Mouse (Mus musculus): ENCODE measurements around the gene Stx6. TPM values are rescaled to one million over a fixed set of nuclear protein-coding genes. Genes with fewer than 3 reads are reported as not detected.

Gene Stx6
- polyA plus RNA-seq, 1 experiment from 2014 or later = 36.9 TPM

DNA sequence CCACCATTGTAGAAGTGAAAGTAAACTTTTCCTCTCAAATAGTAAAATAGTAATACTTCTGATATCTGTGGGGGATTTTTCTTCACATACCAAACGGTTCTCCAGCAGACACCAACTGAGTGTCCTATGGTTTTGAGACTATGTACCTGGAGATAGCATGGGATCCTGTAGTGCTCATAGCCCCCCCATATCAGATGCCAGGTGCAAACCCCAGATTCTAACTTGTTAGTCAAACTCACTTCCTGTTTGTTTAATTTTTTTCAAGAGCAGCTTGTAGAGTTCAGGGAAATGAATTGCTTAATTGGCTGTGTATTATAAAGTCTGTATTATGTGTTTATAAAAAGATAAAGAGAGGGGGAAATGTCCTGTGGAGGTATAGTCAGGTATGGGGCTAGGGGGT, 15.9 kb downstream of the Stx6 start:
- 78% methylated on average over 1 of the region's 1 CpGs for WGBS
- Histone ChIP-seq H3K4me2 (no peak overlapping the region), H3K4me1 (replicated peaks; ENCODE audit: control insufficient read depth, insufficient read depth, low read length) (no peaks in the 10 kb centered on the region), H3K9me3 (ENCODE audit: control insufficient read depth, low read length) (no peaks in the 10 kb centered on the region), H3K27ac (ENCODE audit: low read depth, low read length) (no peak overlapping the region), H3K36me3 (ENCODE audit: control insufficient read depth, insufficient read depth, low read length) (0 out of 2 replicates have a peak, but pooled peaks cover 2% of the 10 kb centered on the region), H3K9ac (ENCODE audit: low read depth, low read length) (no peak overlapping the region), H3K4me3 (ENCODE audit: low read depth, low read length) (no peak overlapping the region), H3K27me3 (replicated peaks; ENCODE audit: control insufficient read depth, insufficient read depth, low read length) (no peaks in the 10 kb centered on the region)
- no peak for ATAC-seq (replicated peaks; ENCODE audit: low FRiP score)
- no peak for DNase-seq (ENCODE audit: low spot score)

DNA sequence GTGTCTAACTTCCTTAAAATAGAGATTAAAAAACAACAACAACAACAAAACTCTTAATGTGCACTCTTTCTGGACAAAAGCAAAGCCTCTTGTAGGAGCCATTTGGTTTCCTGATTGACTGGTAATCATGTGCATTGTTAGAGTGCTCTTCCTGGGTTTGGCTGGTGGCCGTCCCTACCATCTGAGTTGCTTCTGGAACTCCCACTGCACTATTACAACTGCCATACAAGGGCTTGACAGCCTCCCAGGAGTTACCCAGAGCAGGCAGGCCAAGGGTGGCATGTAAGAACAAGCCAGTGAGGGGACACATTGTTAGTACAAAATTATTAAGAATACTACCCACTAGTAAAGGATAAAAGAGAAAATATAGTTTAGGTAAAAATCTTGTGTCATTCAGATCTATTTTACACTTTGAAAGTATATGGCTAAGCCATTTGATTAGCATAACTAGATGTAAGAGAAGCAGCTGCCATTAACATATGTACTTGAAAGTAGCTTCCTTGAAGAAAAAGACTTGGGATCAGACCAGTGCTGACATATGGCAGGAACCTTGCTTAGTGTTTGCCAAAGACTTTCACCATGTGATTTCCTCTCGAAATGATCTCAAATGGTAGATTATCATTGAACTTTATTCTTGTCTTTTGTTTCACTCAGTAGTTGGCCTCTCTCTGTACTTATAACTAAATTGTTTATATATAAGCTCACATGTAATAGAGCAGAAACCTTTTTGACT, 19.8 kb downstream of the Stx6 start:
- DNase-seq (ENCODE audit: low spot score) (no peak), ATAC-seq (replicated peaks; ENCODE audit: low FRiP score) (no peak)
- Histone ChIP-seq H3K36me3 (ENCODE audit: control insufficient read depth, insufficient read depth, low read length) (0 out of 2 replicates have a peak, but pooled peaks cover 2% of the 10 kb centered on the region), H3K9ac (ENCODE audit: low read depth, low read length) (no peak overlapping the region), H3K4me3 (ENCODE audit: low read depth, low read length) (no peak overlapping the region), H3K9me3 (ENCODE audit: control insufficient read depth, low read length) (no peaks in the 10 kb centered on the region), H3K27me3 (replicated peaks; ENCODE audit: control insufficient read depth, insufficient read depth, low read length) (no peaks in the 10 kb centered on the region), H3K4me1 (replicated peaks; ENCODE audit: control insufficient read depth, insufficient read depth, low read length) (no peaks in the 10 kb centered on the region), H3K4me2 (no peak overlapping the region), H3K27ac (ENCODE audit: low read depth, low read length) (no peak overlapping the region)
- 69% methylated on average over 2 of the region's 2 CpGs for WGBS

DNA sequence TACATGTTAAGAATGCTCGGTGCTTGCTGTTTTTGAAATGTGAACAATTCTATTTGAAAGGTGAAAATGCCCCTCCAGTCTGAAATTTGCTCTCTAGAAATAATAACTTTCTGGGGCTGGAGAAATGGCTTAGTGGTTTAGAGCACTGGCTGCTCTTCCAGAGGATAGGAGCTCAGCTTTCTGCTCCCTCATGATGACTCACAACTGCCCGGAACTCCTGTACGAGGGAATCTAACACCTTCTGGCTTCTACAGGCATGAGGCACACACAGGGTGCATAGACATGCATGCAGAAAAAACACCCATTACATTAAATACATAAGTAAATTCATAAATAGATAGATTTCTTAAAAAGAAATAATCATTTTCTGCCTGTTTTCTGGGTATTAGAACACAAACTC, 25.7 kb downstream of the Stx6 start:
- Histone ChIP-seq H3K36me3 (ENCODE audit: control insufficient read depth, insufficient read depth, low read length) (peaks cover 5% of the 10 kb centered on the region; the same call in 1 of the 2 replicates), H3K27ac (ENCODE audit: low read depth, low read length) (no peak overlapping the region), H3K27me3 (replicated peaks; ENCODE audit: control insufficient read depth, insufficient read depth, low read length) (no peaks in the 10 kb centered on the region), H3K9ac (ENCODE audit: low read depth, low read length) (no peak overlapping the region), H3K4me1 (replicated peaks; ENCODE audit: control insufficient read depth, insufficient read depth, low read length) (no peaks in the 10 kb centered on the region), H3K9me3 (ENCODE audit: control insufficient read depth, low read length) (no peaks in the 10 kb centered on the region), H3K4me2 (no peak overlapping the region), H3K4me3 (ENCODE audit: low read depth, low read length) (no peak overlapping the region)
- DNase-seq (ENCODE audit: low spot score) (no peak), ATAC-seq (replicated peaks; ENCODE audit: low FRiP score) (no peak)
- 83% methylated on average over 3 of the region's 3 CpGs for WGBS

DNA sequence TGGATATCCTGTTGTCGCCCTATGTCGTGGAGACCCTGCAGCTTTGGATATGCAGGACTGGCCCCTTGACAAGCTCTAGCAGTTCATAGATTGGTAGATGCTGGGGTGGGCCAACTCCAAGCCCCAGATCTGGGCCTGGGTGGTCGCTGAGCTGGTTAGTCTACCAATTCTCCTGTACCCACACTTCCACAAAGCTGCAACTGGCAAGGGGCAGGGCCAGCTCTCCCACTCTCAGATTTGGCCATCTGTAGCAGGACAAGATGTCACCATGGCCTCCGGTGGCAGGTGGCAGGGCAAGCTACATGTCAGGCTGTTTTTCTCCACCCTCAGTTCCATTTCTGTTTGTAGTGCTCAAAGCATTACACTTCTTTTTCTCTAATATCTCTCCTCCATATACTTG, 30.1 kb downstream of the Stx6 start:
- Histone ChIP-seq H3K27me3 (replicated peaks; ENCODE audit: control insufficient read depth, insufficient read depth, low read length) (no peaks in the 10 kb centered on the region), H3K4me3 (ENCODE audit: low read depth, low read length) (no peak overlapping the region)

DNA sequence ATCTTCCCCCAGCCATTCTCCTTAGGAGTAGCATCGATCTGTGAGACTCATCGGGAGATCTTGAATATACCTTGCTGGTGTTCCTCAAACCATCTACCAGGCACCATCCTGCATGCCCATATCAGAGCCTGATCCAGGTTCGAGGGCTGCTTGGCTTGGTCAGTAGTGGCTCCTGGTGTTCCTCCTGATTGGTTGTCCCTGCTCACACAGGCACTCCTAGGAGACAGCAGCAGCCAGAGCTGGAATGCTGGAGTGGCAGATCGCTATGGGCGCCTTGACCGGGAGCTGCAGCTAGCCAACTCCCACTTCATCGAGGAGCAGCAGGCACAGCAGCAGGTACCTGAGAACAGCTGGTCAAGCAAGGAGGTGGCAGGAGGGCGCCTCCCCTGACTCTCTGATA, 32.7 kb downstream of the Stx6 start:
- no peak overlapping the region for H3K9ac ChIP-seq (ENCODE audit: low read depth, low read length)
- H3K4me2 ChIP-seq = no peak overlapping the region
- H3K4me3 ChIP-seq (ENCODE audit: low read depth, low read length) = no peak overlapping the region
- ATAC-seq (replicated peaks; ENCODE audit: low FRiP score) (no peak), DNase-seq (ENCODE audit: low spot score) (no peak)
- no peaks in the 10 kb centered on the region for H3K27me3 ChIP-seq (replicated peaks; ENCODE audit: control insufficient read depth, insufficient read depth, low read length)
- peaks cover 7% of the 10 kb centered on the region; the same call in 1 of the 2 replicates for H3K36me3 ChIP-seq (ENCODE audit: control insufficient read depth, insufficient read depth, low read length)
- H3K4me1 ChIP-seq (replicated peaks; ENCODE audit: control insufficient read depth, insufficient read depth, low read length) = no peaks in the 10 kb centered on the region
- no peak overlapping the region for H3K27ac ChIP-seq (ENCODE audit: low read depth, low read length)
- WGBS = 89% methylated on average over 8 of the region's 8 CpGs
- H3K9me3 ChIP-seq (ENCODE audit: control insufficient read depth, low read length) = no peaks in the 10 kb centered on the region

More for the DNA sequence above, 30.1 kb downstream of the Stx6 start:
- DNase-seq (ENCODE audit: low spot score) (no peak), ATAC-seq (replicated peaks; ENCODE audit: low FRiP score) (no peak)
- H3K4me1 ChIP-seq (replicated peaks; ENCODE audit: control insufficient read depth, insufficient read depth, low read length) = no peaks in the 10 kb centered on the region
- H3K9me3 ChIP-seq (ENCODE audit: control insufficient read depth, low read length) = no peaks in the 10 kb centered on the region
- no peak overlapping the region for H3K27ac ChIP-seq (ENCODE audit: low read depth, low read length)
- peaks cover 7% of the 10 kb centered on the region; the same call in 1 of the 2 replicates for H3K36me3 ChIP-seq (ENCODE audit: control insufficient read depth, insufficient read depth, low read length)
- WGBS = 85% methylated on average over 4 of the region's 4 CpGs
- no peak overlapping the region for H3K4me2 ChIP-seq
- H3K9ac ChIP-seq (ENCODE audit: low read depth, low read length) = no peak overlapping the region

DNA sequence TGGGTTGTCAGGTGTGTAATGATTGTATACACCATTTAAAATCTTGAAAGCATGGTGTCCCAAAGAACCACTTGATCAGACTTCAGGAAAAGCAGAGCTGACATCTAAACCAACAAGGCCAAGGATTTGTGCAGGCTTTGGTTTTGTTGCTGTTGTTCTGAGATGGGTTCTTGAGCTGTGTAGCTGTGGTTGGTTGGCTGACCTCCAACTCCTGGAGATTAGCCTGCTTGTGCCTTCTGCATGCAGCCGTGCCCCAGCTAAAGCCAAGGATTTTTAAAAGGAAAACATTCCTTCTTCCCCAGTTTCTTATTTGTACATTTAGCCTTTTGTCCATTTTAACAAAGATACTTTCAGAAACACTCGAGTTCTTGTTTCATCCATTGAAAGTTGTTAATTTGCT, 33.2 kb downstream of the Stx6 start:
- no peak for ATAC-seq (replicated peaks; ENCODE audit: low FRiP score)
- H3K36me3 ChIP-seq (ENCODE audit: control insufficient read depth, insufficient read depth, low read length) = peaks cover 7% of the 10 kb centered on the region; the same call in 1 of the 2 replicates
- WGBS = 84% methylated on average over 2 of the region's 2 CpGs

DNA sequence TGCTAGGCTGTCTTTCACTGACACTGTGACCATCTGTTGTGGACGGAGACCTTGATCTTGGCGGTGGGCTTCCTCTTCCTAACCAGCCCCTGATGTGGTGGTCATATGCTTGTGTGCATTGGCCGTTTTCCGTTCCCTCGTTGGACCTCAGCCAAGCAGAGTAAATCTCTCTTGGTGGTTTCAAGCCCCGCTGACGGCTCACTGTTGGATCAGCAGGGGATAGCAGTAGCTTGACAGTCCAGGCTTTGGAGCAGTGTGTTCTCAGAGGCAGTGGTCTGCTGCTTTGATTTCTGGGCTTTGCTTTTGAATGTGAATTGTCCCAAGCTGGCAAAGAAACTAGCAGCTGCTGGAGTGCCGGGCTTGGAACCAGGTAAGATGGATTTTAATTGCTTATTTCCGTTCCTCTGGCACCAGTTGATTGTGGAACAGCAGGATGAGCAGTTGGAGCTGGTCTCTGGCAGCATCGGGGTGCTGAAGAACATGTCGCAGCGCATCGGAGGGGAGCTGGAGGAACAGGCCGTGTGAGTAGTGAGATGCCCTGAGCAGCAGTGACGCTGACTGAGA, 34.4 kb downstream of the Stx6 start:
- H3K4me1 ChIP-seq (replicated peaks; ENCODE audit: control insufficient read depth, insufficient read depth, low read length) = no peaks in the 10 kb centered on the region
- H3K4me2 ChIP-seq = no peak overlapping the region
- ATAC-seq (replicated peaks; ENCODE audit: low FRiP score) (no peak), DNase-seq (ENCODE audit: low spot score) (no peak)
- H3K36me3 ChIP-seq (ENCODE audit: control insufficient read depth, insufficient read depth, low read length) = peaks cover 7% of the 10 kb centered on the region; the same call in 1 of the 2 replicates
- no peak overlapping the region for H3K4me3 ChIP-seq (ENCODE audit: low read depth, low read length)
- H3K27ac ChIP-seq (ENCODE audit: low read depth, low read length) = no peak overlapping the region
- H3K27me3 ChIP-seq (replicated peaks; ENCODE audit: control insufficient read depth, insufficient read depth, low read length) = no peaks in the 10 kb centered on the region
- H3K9me3 ChIP-seq (ENCODE audit: control insufficient read depth, low read length) = no peaks in the 10 kb centered on the region
- WGBS = 86% methylated on average over 15 of the region's 15 CpGs
- H3K9ac ChIP-seq (ENCODE audit: low read depth, low read length) = no peak overlapping the region

More for the DNA sequence above, 33.2 kb downstream of the Stx6 start:
- H3K9ac ChIP-seq (ENCODE audit: low read depth, low read length) = no peak overlapping the region
- H3K9me3 ChIP-seq (ENCODE audit: control insufficient read depth, low read length) = no peaks in the 10 kb centered on the region
- H3K27ac ChIP-seq (ENCODE audit: low read depth, low read length) = no peak overlapping the region
- H3K4me2 ChIP-seq = no peak overlapping the region
- H3K27me3 ChIP-seq (replicated peaks; ENCODE audit: control insufficient read depth, insufficient read depth, low read length) = no peaks in the 10 kb centered on the region
- H3K4me1 ChIP-seq (replicated peaks; ENCODE audit: control insufficient read depth, insufficient read depth, low read length) = no peaks in the 10 kb centered on the region
- H3K4me3 ChIP-seq (ENCODE audit: low read depth, low read length) = no peak overlapping the region
- no peak for DNase-seq (ENCODE audit: low spot score)

DNA sequence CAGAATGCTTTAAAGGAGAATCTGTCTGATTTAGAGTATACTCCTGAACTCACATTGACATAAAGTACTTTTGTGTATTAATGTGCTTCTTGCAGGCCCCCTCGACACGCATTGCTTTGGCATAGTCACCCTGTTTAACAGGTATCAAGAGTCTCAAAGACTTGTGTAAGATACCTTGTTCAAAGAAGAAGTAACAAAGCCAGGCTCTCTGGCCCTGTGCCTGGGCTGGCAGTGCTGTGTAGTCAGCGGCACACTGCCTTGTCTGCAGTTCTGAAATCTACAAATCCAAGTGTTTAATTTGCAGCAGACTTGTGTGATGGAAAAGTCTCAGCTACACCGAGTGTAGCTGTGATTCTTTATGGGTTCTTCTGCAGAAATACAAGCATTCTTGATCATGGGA, 38.2 kb downstream of the Stx6 start:
- WGBS = 87% methylated on average over 4 of the region's 4 CpGs
- Histone ChIP-seq H3K27me3 (replicated peaks; ENCODE audit: control insufficient read depth, insufficient read depth, low read length) (no peaks in the 10 kb centered on the region), H3K4me2 (no peak overlapping the region), H3K9ac (ENCODE audit: low read depth, low read length) (no peak overlapping the region), H3K9me3 (ENCODE audit: control insufficient read depth, low read length) (no peaks in the 10 kb centered on the region), H3K27ac (ENCODE audit: low read depth, low read length) (no peak overlapping the region), H3K36me3 (ENCODE audit: control insufficient read depth, insufficient read depth, low read length) (peaks cover 4% of the 10 kb centered on the region; the same call in 1 of the 2 replicates), H3K4me1 (replicated peaks; ENCODE audit: control insufficient read depth, insufficient read depth, low read length) (0 out of 2 replicates have a peak, but pooled peaks cover 3% of the 10 kb centered on the region), H3K4me3 (ENCODE audit: low read depth, low read length) (no peak overlapping the region)
- ATAC-seq (replicated peaks; ENCODE audit: low FRiP score) = no peak
- DNase-seq (ENCODE audit: low spot score) = no peak

DNA sequence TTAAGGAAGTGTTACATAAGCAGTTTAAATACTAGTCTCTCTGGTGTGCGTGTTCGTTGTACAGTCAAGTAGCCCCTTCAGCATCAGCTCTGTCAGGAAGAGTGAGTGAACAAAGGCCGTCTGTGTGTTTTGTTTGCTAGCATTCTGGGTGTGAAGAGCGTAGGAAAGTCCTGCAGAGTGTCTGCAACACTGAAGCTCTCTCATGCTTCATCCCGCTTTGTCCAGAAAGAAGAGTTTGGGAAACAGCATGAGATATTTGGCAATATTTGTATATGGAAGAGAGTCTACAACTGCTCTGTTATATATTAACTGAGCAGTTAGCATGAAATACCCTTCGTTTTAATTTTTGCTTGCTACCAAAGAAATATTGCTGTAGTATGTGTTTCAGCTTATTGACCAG, 41.0 kb downstream of the Stx6 start:
- Histone ChIP-seq H3K36me3 (ENCODE audit: control insufficient read depth, insufficient read depth, low read length) (peaks cover 7% of the 10 kb centered on the region; the same call in 1 of the 2 replicates), H3K27ac (ENCODE audit: low read depth, low read length) (no peak overlapping the region), H3K4me3 (ENCODE audit: low read depth, low read length) (no peak overlapping the region), H3K4me2 (no peak overlapping the region), H3K27me3 (replicated peaks; ENCODE audit: control insufficient read depth, insufficient read depth, low read length) (no peaks in the 10 kb centered on the region), H3K4me1 (replicated peaks; ENCODE audit: control insufficient read depth, insufficient read depth, low read length) (0 out of 2 replicates have a peak, but pooled peaks cover 3% of the 10 kb centered on the region), H3K9me3 (ENCODE audit: control insufficient read depth, low read length) (no peaks in the 10 kb centered on the region), H3K9ac (ENCODE audit: low read depth, low read length) (no peak overlapping the region)
- WGBS = 82% methylated on average over 6 of the region's 6 CpGs
- no peak for ATAC-seq (replicated peaks; ENCODE audit: low FRiP score)
- no peak for DNase-seq (ENCODE audit: low spot score)
